Mouse (Mus musculus): Measurements from ENCODE around the gene Srpk2.
A peak's percentile ranks its signal among the peaks of the same experiment; 100 is the strongest.
"Not testable (repeated sequence)": the region's sequence is repeated elsewhere in the genome, so short reads cannot be mapped to it uniquely, and the experiment has no call there.

Srpk2 gene

GRCm38 (mm10) chr5:23507210-23507609 lies 177.2 kb downstream of the Srpk2 start:
- DNase-seq (ENCODE audit: low spot score in 2 of 2), result no peak

GRCm38 (mm10) chr5:23505578-23505977 lies 178.8 kb downstream of the Srpk2 start:
- DNase-seq (ENCODE audit: low spot score in 2 of 2), result no peak

- DNase-seq (ENCODE audit: low spot score in 2 of 2), result peak in 1 of 2 experiments; percentile 45
These were observed 182.0 kb downstream of the Srpk2 start for GRCm38 (mm10) chr5:23502317-23502937.

GRCm38 (mm10) chr5:23501582-23502316 lies 182.7 kb downstream of the Srpk2 start:
- DNase-seq (ENCODE audit: low spot score in 2 of 2), result peak in 1 of 2 experiments; percentile 26

GRCm38 (mm10) chr5:23500715-23501114 lies 183.7 kb downstream of the Srpk2 start:
- DNase-seq (ENCODE audit: low spot score in 2 of 2), result no peak

GRCm38 (mm10) chr5:23499257-23499656 lies 185.2 kb downstream of the Srpk2 start:
- DNase-seq (ENCODE audit: low spot score in 2 of 2), result no peak

GRCm38 (mm10) chr5:23497920-23498319 lies 186.5 kb downstream of the Srpk2 start:
- DNase-seq (ENCODE audit: low spot score in 2 of 2), result peak in 1 of 2 experiments; percentile 30

- DNase-seq (ENCODE audit: low spot score in 2 of 2), result peak in 1 of 2 experiments; percentile 24
These were observed 187.5 kb downstream of the Srpk2 start for GRCm38 (mm10) chr5:23496933-23497332.

GRCm38 (mm10) chr5:23496396-23496795 lies 188.0 kb downstream of the Srpk2 start:
- DNase-seq (ENCODE audit: low spot score in 2 of 2), result peak in 1 of 2 experiments; percentile 27

- peak in 1 of 2 experiments; percentile 21 for DNase-seq (ENCODE audit: low spot score in 2 of 2)
These were observed 193.6 kb downstream of the Srpk2 start for GRCm38 (mm10) chr5:23490797-23491196.

GRCm38 (mm10) chr5:23489231-23489630 lies 195.2 kb downstream of the Srpk2 start:
- DNase-seq (ENCODE audit: low spot score in 2 of 2), result no peak

GRCm38 (mm10) chr5:23483811-23484210 lies 200.6 kb downstream of the Srpk2 start:
- no peak for DNase-seq (ENCODE audit: low spot score in 2 of 2)

- DNase-seq (ENCODE audit: low spot score in 2 of 2), result no peak
These were observed 211.1 kb downstream of the Srpk2 start for GRCm38 (mm10) chr5:23473098-23473873.

GRCm38 (mm10) chr5:23466546-23466945 lies 217.9 kb downstream of the Srpk2 start:
- no peak for DNase-seq (ENCODE audit: low spot score in 2 of 2)

- DNase-seq (ENCODE audit: low spot score in 2 of 2), result no peak
These were observed 219.7 kb downstream of the Srpk2 start for GRCm38 (mm10) chr5:23464743-23465142.

GRCm38 (mm10) chr5:23464247-23464646 lies 220.2 kb downstream of the Srpk2 start:
- DNase-seq (ENCODE audit: low spot score in 2 of 2), result no peak

GRCm38 (mm10) chr5:23461688-23462087 lies 222.7 kb downstream of the Srpk2 start:
- no peak for DNase-seq (ENCODE audit: low spot score in 2 of 2)

- not testable (repeated sequence) for DNase-seq (ENCODE audit: low spot score in 2 of 2)
These were observed 230.9 kb downstream of the Srpk2 start for GRCm38 (mm10) chr5:23453561-23453960.
